Mouse (Mus musculus) cerebellum, adult 2 months (tissue): Measurements from ENCODE around the gene Tamm41. TPM values are rescaled to one million over a fixed set of nuclear protein-coding genes. Genes with fewer than 3 reads are reported as not detected.

Experiments used
- DNase-seq, 2 experiments: peaks; one replicate each; pipeline ENCODE4 v3.0.0; 2021
- H3K27ac ChIP-seq: fragments of 200-500 bp; 2 replicates; pipeline ENCODE4 v1.5.1; 2012; ENCODE audit warnings: low read length, control low read depth, inconsistent platforms; ENCODE audit not compliant: insufficient read depth
- H3K27me3 ChIP-seq: fragments of 200-500 bp; 2 replicates; pipeline ENCODE4 v1.6.1; 2012; ENCODE audit warnings: inconsistent platforms, mild to moderate bottlenecking, low read length, moderate library complexity; ENCODE audit not compliant: control insufficient read depth, insufficient read depth
- H3K4me1 ChIP-seq: fragments of 200-500 bp; 2 replicates; pipeline ENCODE4 v1.6.1; 2011; ENCODE audit warnings: low read length; ENCODE audit not compliant: control insufficient read depth, insufficient read depth
- H3K4me3 ChIP-seq: fragments of 200-500 bp; replicated peaks from 2 replicates; pipeline ENCODE3; 2011; ENCODE audit warnings: mild to moderate bottlenecking, low read depth, low read length, control low read depth; ENCODE audit not compliant: insufficient read depth
- CTCF ChIP-seq: fragments of 200-500 bp; IDR thresholded peaks from 2 replicates; pipeline ENCODE4 v1.5.1; 2011; ENCODE audit warnings: low read depth, mild to moderate bottlenecking, control low read depth, low read length, moderate library complexity, borderline replicate concordance; ENCODE audit not compliant: insufficient read depth
- POLR2A ChIP-seq: fragments of 200-500 bp; IDR thresholded peaks from 2 replicates; pipeline ENCODE4 v1.6.1; 2011; ENCODE audit warnings: low read length, control low read depth, borderline replicate concordance; ENCODE audit not compliant: insufficient read depth
- WGBS: fragments of 180-500 bp; shearing (Covaris S2); methylation state at CpG from one replicate; pipeline ENCODE4 v1.1.7; 2018; 5-methylcytosine and 5-hydroxymethylcytosine counted together
- polyA plus RNA-seq: library from polyadenylated mRNA; depleted of rRNA; stranded (reverse); fragments of >200 nt; gene quantifications from 2 replicates; pipeline ENCODE4 v1.2.3, GENCODE M21; 2012; rRNA removed

Gene Tamm41
- 28.5 and 32.4 TPM in 2 replicates for polyA plus RNA-seq

- no peak within 1 kb of the TSS for H3K27ac ChIP-seq
- peak; percentile 86 to 91 for DNase-seq
- H3K27me3 ChIP-seq = no peaks in the 10 kb centered on the region
- peak within 1 kb of the TSS; percentile 78 for H3K4me3 ChIP-seq
- H3K4me1 ChIP-seq = no peaks in the 10 kb centered on the region
- TF ChIP-seq CTCF (peak; percentile 91), POLR2A (peak; percentile 64; the same call in 1 of the 2 replicates)
- under 1% methylated on average over 57 of the region's 57 CpGs for WGBS
Measured at GRCm38 (mm10) chr6:115037103-115038094, at the start of gene Tamm41. Gene Tamm41 (minus strand): TSS chr6:115037876.

- Histone ChIP-seq H3K4me3 (no peak overlapping the region), H3K27me3 (no peaks in the 10 kb centered on the region), H3K27ac (peak overlapping the region; percentile 89), H3K4me1 (peaks cover 23% of the 10 kb centered on the region)
- peak; percentile 85 to 89 for DNase-seq
- WGBS = 4% methylated on average over 9 of the region's 9 CpGs
- TF ChIP-seq CTCF (no peak), POLR2A (peak; percentile 31; the same call in 1 of the 2 replicates)
Measured at GRCm38 (mm10) chr6:115085274-115085841, 47.7 kb upstream of the Tamm41 start.

GRCm38 (mm10) chr6:115076781-115077575 is 39.3 kb upstream of the Tamm41 start:
- Histone ChIP-seq H3K4me3 (no peak overlapping the region), H3K27ac (0 out of 2 replicates have a peak overlapping the region, but pooled peaks have one; percentile 63), H3K27me3 (no peaks in the 10 kb centered on the region), H3K4me1 (peaks cover 3% of the 10 kb centered on the region; the same call in 1 of the 2 replicates)
- TF ChIP-seq CTCF (no peak), POLR2A (no peak)
- WGBS = 46% methylated on average over 9 of the region's 9 CpGs
- peak; percentile 40 to 53 for DNase-seq

GRCm38 (mm10) chr6:115072024-115072423 is 34.3 kb upstream of the Tamm41 start:
- 25% methylated on average over 2 of the region's 2 CpGs for WGBS
- H3K27ac ChIP-seq = no peak overlapping the region
- TF ChIP-seq CTCF = no peak
- TF ChIP-seq POLR2A = no peak

GRCm38 (mm10) chr6:115065411-115066241 is 27.9 kb upstream of the Tamm41 start:
- Histone ChIP-seq H3K4me1 (no peaks in the 10 kb centered on the region; the same call in 1 of the 2 replicates), H3K27ac (no peak overlapping the region), H3K4me3 (no peak overlapping the region), H3K27me3 (no peaks in the 10 kb centered on the region)
- WGBS = 45% methylated on average over 13 of the region's 13 CpGs
- peak; percentile 83 for TF ChIP-seq CTCF
- TF ChIP-seq POLR2A = no peak
- DNase-seq = peak; percentile 56 to 65

More at GRCm38 (mm10) chr6:115072024-115072423, 34.3 kb upstream of the Tamm41 start:
- Histone ChIP-seq H3K27me3 (no peaks in the 10 kb centered on the region), H3K4me3 (no peak overlapping the region), H3K4me1 (peaks cover 3% of the 10 kb centered on the region; the same call in 1 of the 2 replicates)
- peak in 1 of 2 experiments; percentile 27 for DNase-seq

- no peak for TF ChIP-seq CTCF
- TF ChIP-seq POLR2A = no peak
- Histone ChIP-seq H3K27me3 (no peaks in the 10 kb centered on the region), H3K4me1 (no peaks in the 10 kb centered on the region; the same call in 1 of the 2 replicates), H3K27ac (no peak overlapping the region), H3K4me3 (no peak overlapping the region)
- WGBS = 43% methylated on average over 5 of the region's 5 CpGs
- no peak for DNase-seq
Measured at GRCm38 (mm10) chr6:115062605-115063350, 25.1 kb upstream of the Tamm41 start.
